Mouse (Mus musculus): Measurements from ENCODE around the gene Gxylt2.

The Gxylt2 gene

DNA sequence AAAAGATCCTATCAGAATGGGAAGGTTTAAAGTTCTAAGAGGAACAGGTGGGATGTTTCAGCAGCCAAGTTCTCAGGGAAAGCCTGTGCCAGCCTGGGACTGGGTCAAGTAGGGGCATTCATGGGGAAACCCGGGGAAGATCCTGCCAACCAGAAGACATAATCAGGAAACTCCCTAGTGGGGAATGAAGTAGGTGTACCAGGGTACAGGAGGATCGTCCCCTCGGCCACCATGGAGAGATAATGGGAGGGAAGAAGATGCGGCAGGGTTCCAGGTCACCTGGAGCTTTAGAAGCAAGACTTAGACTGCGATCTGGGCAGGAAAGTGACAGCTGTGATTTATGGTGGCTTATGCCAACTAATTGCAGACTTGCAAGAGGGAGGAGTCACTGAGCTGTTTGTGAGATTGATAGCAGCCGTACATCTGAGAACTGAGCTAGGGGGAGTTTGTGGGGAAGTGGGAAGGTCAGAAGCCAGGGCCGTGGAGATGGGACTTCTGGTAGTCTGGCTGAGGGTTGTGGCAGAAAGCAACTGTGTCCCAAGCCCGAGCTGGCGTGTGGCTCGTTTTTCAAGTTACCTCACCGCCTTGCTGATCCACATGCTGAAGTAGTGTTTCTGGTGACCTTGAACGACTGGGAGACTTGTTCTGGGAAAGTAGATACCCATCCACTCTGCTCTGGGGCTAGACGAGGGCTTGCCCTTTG is 98.0 kb downstream of the Gxylt2 start:
- no peak for DNase-seq

DNA sequence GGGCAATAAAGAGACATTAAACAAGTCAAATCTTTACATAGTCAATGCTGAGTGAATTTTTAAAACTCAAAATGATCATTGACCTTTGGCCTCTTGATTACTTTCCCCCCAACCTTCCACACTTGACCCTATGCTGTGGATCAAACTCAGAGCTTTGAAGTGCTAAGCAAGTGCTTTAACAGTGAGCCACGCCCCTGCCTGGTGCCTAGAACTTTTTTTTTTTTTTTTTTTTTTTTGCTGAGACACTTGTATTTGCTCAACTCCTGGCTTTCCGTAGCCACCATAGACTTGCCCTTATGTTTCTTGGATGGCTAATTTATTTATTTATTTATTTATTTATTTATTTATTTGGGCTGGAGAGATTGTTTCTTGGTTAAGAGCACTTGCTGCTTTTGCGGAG is 98.7 kb downstream of the Gxylt2 start:
- DNase-seq: peak; percentile 29

GRCm38 (mm10) chr6:100807187-100807586 is 102.7 kb downstream of the Gxylt2 start:
- no peak for DNase-seq

DNA sequence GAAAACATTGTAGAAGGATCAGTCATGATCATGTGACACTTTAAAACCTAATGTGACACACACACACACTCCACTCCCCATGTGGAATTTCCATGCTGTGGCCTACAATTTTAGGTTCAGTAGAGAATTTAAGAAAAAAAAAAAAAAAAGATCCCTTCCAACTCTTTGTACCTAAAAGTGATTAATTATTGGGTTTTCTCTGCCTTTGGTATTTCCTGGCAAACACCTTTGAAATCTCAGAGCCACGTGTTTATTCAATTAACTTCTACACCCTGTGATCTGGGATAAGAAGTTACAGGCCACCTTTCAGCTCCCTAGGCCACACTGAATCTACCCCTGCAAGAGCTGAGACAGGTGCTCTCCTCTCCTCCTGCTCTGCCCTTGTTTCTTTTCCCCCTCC is 103.2 kb downstream of the Gxylt2 start:
- no peak for DNase-seq

DNA sequence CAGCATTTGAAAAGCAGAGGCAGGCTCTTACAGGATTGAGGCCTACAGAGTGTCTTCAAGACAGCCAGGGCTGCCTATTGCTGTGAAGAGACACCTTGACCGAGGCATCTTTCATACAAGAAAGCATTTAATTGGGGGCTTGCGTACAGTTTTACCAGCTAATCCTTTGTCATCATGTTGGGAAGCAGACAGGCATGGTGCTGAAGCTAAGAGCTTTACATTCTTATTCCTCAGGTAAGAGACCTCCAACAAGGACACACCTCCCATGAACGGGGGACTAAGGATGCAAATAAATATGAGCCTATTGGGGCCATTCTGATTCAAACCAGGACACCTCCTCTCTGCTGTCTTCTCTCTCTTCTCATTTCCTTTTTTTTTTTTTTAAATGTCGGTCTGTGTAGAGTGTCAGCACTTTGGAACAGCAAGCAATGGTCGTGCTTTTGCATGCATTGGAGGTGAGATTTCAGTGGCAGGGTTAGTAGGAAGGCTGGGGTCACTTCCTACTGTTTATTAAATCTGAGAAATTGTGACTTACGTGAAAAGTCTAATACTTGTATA is 103.8 kb downstream of the Gxylt2 start:
- no peak for DNase-seq

GRCm38 (mm10) chr6:100810117-100810516 is 105.6 kb downstream of the Gxylt2 start:
- DNase-seq: no peak

DNA sequence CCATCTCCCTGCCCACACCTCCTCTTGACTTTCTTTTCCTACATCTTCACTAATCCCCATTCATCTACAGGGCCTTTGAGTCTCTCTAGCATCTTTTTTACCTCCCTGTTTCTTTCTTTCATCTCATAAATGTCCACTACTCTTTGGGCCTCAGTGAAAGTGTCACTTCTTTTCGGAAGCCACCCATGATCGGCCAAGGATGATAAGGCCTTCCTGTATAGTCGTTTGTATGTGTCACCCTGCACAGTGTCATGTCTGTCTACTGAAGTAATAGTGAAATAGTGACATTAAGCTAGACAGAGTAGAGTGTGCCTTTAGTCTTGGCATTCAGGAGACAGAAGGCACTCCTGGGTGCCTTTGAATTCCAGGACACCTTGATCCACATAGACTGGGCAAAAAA is 107.2 kb downstream of the Gxylt2 start:
- DNase-seq: no peak

DNA sequence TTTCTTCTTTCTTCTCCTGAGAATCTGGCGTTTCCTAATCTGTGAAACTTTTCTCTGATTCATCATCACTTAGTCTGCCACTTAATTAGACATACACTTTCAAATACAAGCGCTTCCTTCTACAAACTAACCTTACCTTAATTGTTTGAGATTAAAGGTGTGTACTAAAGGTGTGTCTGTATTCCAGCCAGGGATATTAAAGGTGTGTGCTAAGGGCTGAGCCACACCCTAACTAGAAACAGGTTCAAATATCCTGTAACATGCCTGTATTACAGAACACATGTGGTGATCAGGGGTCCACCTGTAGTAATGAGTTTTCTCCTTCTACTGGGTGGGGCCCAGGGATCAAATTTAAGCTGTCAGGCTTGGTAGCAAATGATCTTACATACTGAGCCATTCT is 116.8 kb downstream of the Gxylt2 start:
- no peak for DNase-seq

GRCm38 (mm10) chr6:100823356-100823755 is 118.8 kb downstream of the Gxylt2 start:
- no peak for DNase-seq

GRCm38 (mm10) chr6:100824381-100824965 is 119.9 kb downstream of the Gxylt2 start:
- DNase-seq: no peak

- DNase-seq: no peak
Observed at GRCm38 (mm10) chr6:100826046-100826445, 121.5 kb downstream of the Gxylt2 start.

DNA sequence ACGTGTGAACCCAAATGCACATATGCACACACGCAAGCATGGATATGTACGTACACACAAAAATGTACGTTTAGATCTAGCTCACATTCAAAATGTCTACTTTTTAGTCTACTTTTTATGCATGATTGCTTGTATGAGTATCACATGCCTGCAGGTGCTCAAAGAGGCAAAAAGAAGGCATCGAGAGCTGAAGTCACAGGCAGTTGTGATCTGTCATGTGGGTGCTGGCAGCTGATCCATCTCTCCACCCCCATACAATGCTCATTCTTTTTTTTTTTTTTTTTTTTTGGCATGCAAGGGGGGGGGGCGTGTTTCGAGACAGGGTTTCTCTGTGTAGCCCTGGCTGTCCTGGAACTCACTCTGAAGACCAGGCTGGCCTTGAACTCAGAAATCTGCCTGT is 124.0 kb downstream of the Gxylt2 start:
- no peak for DNase-seq

DNA sequence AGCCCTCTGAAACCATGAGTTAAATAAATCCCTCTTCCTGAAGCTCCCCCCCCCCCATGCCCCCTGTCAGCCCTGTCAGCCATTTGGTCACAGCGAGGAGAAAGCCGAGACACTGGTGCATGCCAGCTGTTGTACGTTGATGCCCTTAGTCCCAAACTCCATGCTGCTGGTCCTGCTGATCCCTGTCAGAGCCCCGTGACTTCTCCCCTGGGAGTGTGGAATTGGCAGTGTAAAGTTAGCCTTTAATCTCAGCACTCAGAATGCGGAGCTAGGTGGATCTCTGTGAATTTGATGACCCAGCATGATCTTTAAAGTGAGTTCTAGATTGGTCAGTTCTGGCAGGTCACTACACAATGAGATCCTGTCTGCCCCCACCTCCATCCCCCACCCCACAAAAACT is 125.2 kb downstream of the Gxylt2 start:
- no peak for DNase-seq

DNA sequence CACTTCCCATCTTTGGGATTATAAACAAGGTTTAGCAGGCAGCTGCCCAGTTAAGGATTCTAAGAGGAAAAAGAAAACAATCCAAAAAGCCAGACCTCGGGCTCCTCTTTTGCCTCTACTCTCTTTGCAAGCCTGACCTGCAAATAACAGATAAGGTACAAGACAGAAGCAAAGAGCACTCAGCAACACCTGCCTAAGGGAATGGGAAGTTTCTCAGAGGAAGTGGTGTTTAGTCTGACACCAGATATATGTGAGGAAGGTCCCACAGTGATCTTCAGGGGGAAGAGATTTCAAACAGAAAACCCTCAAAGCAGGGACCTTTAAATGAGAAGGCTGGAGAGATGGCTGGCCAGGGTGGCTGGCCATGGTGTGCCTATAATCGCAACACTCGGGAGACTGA is 126.7 kb downstream of the Gxylt2 start:
- no peak for DNase-seq

GRCm38 (mm10) chr6:100831751-100832150 is 127.2 kb downstream of the Gxylt2 start:
- peak; percentile 59 for DNase-seq

GRCm38 (mm10) chr6:100833355-100833754 is 128.8 kb downstream of the Gxylt2 start, which contains the start of gene Ppp4r2:
Gene Ppp4r2, plus strand, starts transcription at chr6:100833622.
- peak; percentile 94 for DNase-seq

GRCm38 (mm10) chr6:100833811-100834481 is 129.4 kb downstream of the Gxylt2 start:
- peak; percentile 56 for DNase-seq

DNA sequence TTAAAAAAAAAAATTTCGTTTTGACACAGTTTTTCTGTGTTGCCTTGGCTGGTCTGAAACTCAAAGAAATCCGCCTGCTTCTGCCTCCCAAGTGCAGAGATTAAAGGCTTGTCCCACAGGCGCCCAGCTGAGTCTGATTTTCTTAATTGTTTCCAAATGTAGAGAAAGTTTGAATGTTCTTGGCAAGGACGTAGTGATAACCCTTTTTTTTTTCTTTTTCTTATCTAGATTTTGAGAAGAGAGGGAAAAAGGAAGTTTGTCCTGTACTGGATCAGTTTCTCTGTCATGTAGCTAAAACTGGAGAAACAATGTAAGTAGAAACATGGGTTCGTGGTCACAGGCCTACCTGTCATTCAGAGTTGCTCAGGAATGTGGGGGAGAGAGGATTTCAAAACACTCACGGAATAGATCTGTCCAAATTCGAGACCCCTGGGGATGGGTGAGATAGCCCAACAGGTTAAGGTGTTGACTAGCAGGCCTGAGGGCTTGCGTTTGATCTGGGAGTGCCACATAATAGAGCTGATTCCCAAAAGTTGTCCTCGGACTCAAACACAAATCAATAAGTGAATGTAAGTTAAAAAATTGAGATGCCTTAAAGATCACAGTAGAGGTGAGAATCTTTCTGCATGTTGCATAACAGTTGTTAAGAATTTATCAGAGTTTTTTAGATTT is 130.1 kb downstream of the Gxylt2 start:
- DNase-seq: no peak

- no peak for DNase-seq
Observed at GRCm38 (mm10) chr6:100845058-100845457, 140.5 kb downstream of the Gxylt2 start.

- DNase-seq: no peak
Observed at GRCm38 (mm10) chr6:100847264-100847663, 142.7 kb downstream of the Gxylt2 start.

DNA sequence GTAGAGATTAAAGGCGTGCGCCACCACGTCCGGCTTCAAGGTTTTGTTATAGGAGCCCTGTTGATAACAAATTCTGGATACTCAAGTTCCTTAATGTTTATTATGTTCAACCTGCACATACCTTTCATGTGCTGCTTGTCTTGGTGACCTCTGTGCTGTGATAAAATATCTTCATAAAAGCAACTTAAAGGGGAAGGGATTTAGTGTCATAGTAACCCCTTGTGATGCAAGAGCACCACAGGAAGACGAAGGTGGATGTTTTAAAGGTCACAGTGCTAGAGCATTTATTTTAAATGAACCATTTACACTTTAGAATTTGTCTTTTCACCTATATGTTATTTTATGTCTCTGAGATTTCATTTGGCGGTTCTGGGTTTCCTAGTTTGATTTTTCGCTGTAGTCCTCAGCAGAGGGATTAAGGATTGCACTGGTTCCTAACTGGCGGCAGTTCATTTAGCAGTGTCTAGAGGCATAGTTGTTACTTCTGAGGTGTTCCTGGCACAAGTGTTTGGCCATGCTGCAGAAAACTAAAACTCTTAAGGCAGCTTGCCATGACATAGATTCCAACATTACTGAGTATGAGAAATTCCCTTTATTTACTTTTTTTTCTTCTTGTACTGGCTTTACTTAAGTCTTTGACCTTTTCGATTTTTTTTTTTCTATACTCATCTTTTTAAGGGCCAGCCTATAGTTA is 144.3 kb downstream of the Gxylt2 start:
- DNase-seq: peak; percentile 30

GRCm38 (mm10) chr6:100850671-100851081 is 146.1 kb downstream of the Gxylt2 start:
- peak; percentile 67 for DNase-seq

DNA sequence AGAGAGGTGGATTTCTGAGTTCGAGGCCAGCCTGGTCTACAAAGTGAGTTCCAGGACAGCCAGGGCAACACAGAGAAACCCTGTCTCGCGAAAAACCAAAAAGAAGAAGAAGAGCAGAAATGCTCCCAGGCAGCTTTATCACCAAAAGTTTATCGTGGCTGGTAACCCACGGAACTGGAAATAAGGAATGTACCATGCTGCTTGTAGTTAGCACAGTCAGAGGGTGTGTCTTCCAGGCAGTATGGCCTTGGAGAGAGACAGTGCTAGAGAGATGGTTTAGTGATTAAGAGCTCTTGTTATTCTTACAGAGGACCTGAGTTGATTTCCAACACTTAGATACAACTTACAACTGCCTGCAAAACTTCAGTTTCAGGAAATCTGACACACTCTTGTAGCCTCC is 146.5 kb downstream of the Gxylt2 start:
- no peak for DNase-seq

Measured in lung, postnatal 36 days (tissue).